Mouse (Mus musculus): ENCODE measurements around the gene Prss8.

- TF ChIP-seq POLR2A (IDR thresholded peaks at IDR 0.05; ENCODE audit: control insufficient read depth, low read depth, low read length) = no peak
- TF ChIP-seq CTCF (IDR thresholded peaks at IDR 0.05; ENCODE audit: control insufficient read depth, insufficient read depth, insufficient replicate concordance, low read depth, low read length) = peak; percentile 85; the same call in 1 of the 2 replicates
Observed at GRCm38 (mm10) chr7:127896384-127896783, 33.5 kb downstream of the Prss8 start.
